Mouse (Mus musculus) bone marrow, adult 2 months (tissue): ENCODE results near the gene Tcf19.

Experiments used
- CTCF ChIP-seq: fragments of 200-500 bp; IDR thresholded peaks from 2 replicates; pipeline ENCODE4 v1.5.1; 2011; ENCODE audit warnings: low read length, control low read depth; ENCODE audit not compliant: control insufficient read depth, insufficient read depth
- POLR2A ChIP-seq: fragments of 200-500 bp; IDR thresholded peaks from 2 replicates; pipeline ENCODE4 v1.6.1; 2011; ENCODE audit warnings: low read depth, mild to moderate bottlenecking, control low read depth, low read length, borderline replicate concordance; ENCODE audit not compliant: control insufficient read depth

GRCm38 (mm10) chr17:35524354-35524753, 7.7 kb upstream of the Tcf19 start:
- no peak for TF ChIP-seq CTCF
- TF ChIP-seq POLR2A, result no peak
